Mouse (Mus musculus): ENCODE data around the gene 6820408C15Rik.
"Not testable (repeated sequence)": the region's sequence is repeated elsewhere in the genome, so short reads cannot be mapped to it uniquely, and the experiment has no call there.

6820408C15Rik gene

GRCm38 (mm10) chr2:152412526-152413157 lies 2.7 kb upstream of the 6820408C15Rik start:
- DNase-seq, result no peak

- peak in 1 of 2 experiments; percentile 41 for DNase-seq
These were observed 2.1 kb upstream of the 6820408C15Rik start for GRCm38 (mm10) chr2:152413158-152413764.

- DNase-seq, result peak in 1 of 2 experiments; percentile 38
These were observed 1.4 kb upstream of the 6820408C15Rik start for GRCm38 (mm10) chr2:152413765-152414584.

GRCm38 (mm10) chr2:152414591-152415165 lies 709 bp upstream of the 6820408C15Rik start, which contains the start of gene Zcchc3:
TSS of gene Zcchc3 (minus strand) at chr2:152415027.
- DNase-seq, result peak; percentile 83 to 85

GRCm38 (mm10) chr2:152415786-152416185 lies 399 bp downstream of the 6820408C15Rik start:
- DNase-seq, result no peak

- no peak for DNase-seq
These were observed 12.1 kb downstream of the 6820408C15Rik start for GRCm38 (mm10) chr2:152427493-152427892.

GRCm38 (mm10) chr2:152428481-152428880 lies 13.1 kb downstream of the 6820408C15Rik start:
- DNase-seq, result not testable (repeated sequence)

GRCm38 (mm10) chr2:152436405-152436901 lies 21.1 kb downstream of the 6820408C15Rik start:
- DNase-seq, result peak; percentile 49 to 53

GRCm38 (mm10) chr2:152436983-152437860 lies 21.8 kb downstream of the 6820408C15Rik start:
- DNase-seq, result peak; percentile 63 to 81

GRCm38 (mm10) chr2:152438963-152439362 lies 23.6 kb downstream of the 6820408C15Rik start:
- DNase-seq, result no peak

GRCm38 (mm10) chr2:152439833-152440232 lies 24.4 kb downstream of the 6820408C15Rik start:
- no peak for DNase-seq

GRCm38 (mm10) chr2:152442322-152442721 lies 26.9 kb downstream of the 6820408C15Rik start:
- DNase-seq, result no peak

GRCm38 (mm10) chr2:152443281-152443680 lies 27.9 kb downstream of the 6820408C15Rik start:
- DNase-seq, result no peak

GRCm38 (mm10) chr2:152446642-152447041 lies 31.3 kb downstream of the 6820408C15Rik start:
- DNase-seq, result no peak

- no peak for DNase-seq
These were observed 32.1 kb downstream of the 6820408C15Rik start for GRCm38 (mm10) chr2:152447461-152447860.

- DNase-seq, result peak; percentile 31 to 80
These were observed 34.9 kb downstream of the 6820408C15Rik start for GRCm38 (mm10) chr2:152450241-152450640.

- no peak for DNase-seq
These were observed 36.9 kb downstream of the 6820408C15Rik start for GRCm38 (mm10) chr2:152452101-152452781.

GRCm38 (mm10) chr2:152459241-152459640 lies 43.9 kb downstream of the 6820408C15Rik start:
- DNase-seq, result no peak

GRCm38 (mm10) chr2:152464570-152465150 lies 49.3 kb downstream of the 6820408C15Rik start, which contains the start of gene Defb23:
TSS of gene Defb23 (minus strand) at chr2:152464620.
- DNase-seq, result no peak

- DNase-seq, result peak; percentile 36 to 67
These were observed 55.6 kb downstream of the 6820408C15Rik start for GRCm38 (mm10) chr2:152470973-152471372.

- DNase-seq, result peak; percentile 9 to 29
These were observed 57.0 kb downstream of the 6820408C15Rik start for GRCm38 (mm10) chr2:152472434-152472833.

Measured in kidney, adult 8-10 months (tissue).